Mouse (Mus musculus): ENCODE results near the gene Npr2.

GRCm38 (mm10) chr4:43583421-43583820, 48.3 kb upstream of the Npr2 start:
- TF ChIP-seq CTCF (IDR thresholded peaks at IDR 0.05; ENCODE audit: low read depth, low read length) (no peak), POLR2A (IDR thresholded peaks at IDR 0.05; ENCODE audit: extremely low read depth, insufficient read depth, low read length) (no peak)
